Mouse (Mus musculus) embryo, embryonic 10 days (tissue): ENCODE measurements at regions not wholly inside any gene's neighbourhood (a gene's known extent, or its start where the extent isn't known, plus 50 kb on each side); places are given as distances from the start of the nearest gene placed in this dataset.
"Not testable (repeated sequence)": the region's sequence is repeated elsewhere in the genome, so short reads cannot be mapped to it uniquely, and the experiment has no call there.

Experiments used
- DNase-seq: peaks from one replicate; pipeline ENCODE4 v3.0.0-alpha.2; 2015; ENCODE audit warnings: low spot score

DNA sequence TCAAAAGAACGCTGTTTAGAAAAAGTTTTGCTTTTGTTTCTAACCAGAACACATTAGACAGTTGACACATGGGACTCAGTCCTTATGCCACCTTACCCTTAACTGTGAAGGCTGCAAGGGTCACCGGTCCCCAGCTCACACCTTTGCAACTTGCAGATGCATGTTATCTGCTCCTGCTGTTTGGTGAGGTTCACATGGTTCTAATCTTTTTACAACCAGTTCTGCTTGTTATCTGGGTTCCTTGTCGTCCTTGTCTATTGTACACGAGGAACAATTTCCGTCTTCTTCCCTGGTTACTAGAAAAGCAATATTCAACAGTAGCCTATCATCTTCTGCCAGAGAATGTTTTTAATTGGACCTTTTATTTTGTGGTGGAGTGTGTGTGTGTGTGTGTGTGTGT is 200.8 kb downstream of the Gm21738 start:
- not testable (repeated sequence) for DNase-seq

DNA sequence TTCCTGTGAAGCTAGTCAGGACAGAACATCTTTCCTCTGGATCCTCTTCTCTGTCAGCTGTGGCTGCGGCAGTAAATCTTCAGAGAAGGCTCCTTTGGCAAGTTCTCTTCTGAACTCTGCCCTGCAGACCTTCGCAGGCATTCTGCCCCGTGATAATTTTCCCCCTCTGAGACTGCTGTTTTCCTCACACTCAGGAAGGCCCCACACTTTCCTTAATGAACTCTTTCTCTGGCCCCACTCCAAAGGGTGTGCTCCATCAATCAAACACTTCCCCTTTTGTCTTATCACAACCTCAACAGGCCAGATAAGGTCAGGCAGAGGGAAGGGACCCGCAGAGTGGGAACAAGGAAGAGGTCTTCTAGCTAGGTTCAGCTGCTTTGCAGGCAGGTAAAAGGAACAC is 210.2 kb downstream of the Gm21738 start:
- no peak for DNase-seq

DNA sequence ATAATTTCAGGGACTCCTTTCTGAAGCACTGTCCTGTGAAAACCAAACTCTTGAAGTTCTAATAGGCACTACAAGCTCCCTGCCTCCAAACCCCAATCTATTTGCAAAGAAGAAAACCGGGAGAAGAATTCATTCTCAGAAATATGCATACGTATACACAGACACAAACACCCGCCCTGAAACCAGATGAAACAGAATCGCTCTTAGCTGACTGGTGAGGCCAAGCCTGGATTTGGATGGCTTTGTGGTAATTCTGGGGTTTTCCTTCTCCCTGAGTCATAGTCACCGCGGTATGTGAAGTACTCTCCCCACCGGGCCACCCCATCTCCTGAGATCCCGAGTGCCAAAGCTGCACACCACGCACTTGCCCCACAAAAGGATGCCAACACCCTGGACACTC is 238.5 kb downstream of the Gm21738 start:
- DNase-seq = not testable (repeated sequence)

DNA sequence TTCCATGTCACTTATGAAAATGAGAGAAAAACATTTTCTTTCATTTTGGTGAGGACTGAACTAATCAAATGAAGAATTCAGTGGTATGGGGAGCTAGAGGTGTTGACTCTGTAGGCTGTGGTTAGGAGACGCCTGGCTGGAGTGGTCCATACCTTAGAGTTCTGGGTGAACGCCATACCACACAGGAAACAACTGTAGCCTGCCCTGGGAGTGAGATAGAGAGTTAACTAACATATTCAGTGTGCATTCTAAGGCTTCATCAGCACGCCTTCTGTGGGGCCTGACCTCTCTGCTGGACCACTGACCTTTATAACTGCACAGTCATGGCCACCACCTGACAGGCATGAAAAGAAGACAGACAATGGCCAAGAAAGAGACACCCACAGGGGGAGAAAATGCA is 240.7 kb downstream of the Gm21738 start:
- not testable (repeated sequence) for DNase-seq

DNA sequence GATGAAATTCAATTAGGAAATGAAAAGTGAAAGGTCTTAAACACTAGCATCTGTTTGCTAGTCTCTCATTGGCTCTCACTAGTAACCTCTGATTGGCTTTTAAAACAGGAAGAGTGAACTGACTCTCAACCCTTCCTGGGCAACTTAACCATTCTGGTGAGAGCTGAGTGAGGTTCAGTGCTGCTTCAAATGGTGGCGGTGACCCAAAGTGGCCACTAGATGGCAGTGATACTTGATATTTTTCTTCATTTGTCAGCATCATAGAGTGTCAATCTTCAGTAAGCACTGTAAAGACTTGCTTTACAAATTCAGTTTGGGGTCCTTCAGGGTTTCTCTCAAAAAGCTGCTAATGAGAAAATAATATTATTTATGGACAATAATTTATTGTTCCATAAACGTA is 243.4 kb downstream of the Gm21738 start:
- peak; percentile 53 for DNase-seq

DNA sequence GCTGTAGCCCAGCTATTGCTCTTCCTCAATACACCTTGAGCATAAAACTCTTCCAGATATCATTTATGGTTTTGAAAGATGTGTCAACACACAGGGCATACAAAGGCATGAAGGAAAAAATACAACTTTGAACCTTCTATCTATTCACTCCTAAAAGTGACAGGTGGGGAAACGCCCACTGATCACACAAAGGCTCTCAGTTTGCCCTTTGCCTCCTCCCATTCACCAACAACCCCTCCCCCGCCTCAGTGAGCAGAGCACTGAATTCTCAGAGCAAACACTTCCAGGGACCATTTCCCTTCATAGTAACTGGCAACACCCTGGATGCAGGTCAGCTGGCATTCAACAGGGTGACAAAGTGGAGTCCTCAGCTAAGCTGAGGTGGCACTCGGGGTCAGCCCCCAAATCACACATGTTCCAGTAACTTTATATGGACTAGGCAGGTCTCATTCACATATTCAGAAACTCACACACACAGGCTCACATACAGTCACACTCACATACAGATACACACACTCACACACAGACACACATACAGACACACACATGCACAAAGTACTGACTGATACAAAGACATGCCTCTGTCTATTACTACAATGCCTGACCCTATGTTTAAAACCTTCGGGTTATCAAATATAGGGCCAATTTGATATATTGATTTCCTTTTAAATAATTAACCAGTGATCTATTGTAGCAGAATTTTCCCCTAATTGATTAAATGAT is 248.3 kb downstream of the Gm21738 start:
- DNase-seq = not testable (repeated sequence)

DNA sequence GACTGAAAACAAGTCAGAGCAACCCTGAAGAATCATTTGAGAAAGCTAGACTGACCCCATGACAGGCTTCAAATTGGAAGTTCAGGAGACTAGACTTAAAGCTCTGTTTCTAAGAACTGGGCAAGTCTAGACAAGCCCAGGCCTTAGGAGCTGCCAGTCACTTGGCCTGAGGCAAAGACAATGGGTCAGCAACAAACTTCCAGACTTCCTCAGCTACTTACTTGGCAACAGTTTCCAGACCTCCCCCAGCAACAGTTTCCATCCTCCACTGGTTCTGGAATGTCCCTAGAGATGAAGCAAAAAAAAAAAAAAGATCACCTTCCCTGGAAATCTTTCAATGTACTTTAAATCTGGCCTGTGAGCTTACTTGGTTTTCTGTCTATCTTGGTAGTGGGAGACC is 251.9 kb downstream of the Gm21738 start:
- DNase-seq = no peak

DNA sequence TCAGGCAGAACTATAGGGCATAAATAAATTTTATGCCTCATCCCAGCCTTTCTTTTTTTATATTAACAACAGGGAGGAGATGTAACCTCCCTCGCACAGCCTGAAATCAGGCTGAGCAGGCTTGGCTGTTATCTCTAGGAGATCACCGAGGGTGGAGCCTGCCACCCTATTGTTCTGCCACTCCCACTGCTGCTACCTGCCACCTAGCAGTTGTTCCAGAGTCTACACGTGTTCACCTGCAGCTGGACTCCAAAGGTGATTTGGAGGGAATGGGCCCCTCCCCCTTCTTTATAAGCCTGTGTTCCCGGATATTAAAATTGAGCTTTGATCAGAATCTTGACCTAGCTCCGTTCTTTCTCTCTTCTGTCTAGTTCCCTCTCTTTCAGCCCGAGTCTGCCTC is 245.8 kb upstream of the Ube2e2 start:
- DNase-seq = not testable (repeated sequence)

DNA sequence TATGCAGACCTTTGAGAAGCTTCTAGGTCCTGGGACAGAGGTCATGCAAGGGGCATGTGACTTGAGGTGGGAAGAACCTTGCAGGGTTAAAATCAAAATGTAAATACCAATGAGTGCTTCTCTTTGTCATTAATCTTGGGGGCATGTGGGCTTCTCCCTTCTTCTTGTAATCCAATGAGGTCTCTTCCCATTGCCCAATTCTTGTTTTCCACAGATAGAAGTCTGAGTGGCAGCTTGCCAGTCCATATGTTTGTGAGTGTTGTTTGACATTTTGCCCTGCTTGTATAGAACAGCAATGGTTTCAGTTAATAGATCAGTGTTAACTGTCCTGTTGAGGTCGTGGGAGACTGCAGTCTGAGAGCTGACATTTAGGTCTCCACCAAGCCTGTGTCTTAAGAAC is 237.5 kb upstream of the Ube2e2 start:
- no peak for DNase-seq
